Mouse (Mus musculus) liver, embryonic 14.5 days (tissue): ENCODE measurements at regions not wholly inside any gene's neighbourhood (a gene's known extent, or its start where the extent isn't known, plus 50 kb on each side); places are given as distances from the start of the nearest gene placed in this dataset.

Experiments used
- ATAC-seq: fragments of 200-750 bp; cut with Nextera tagmentation; 2 replicates; pipeline ENCODE4 v1.8.0; 2017; ENCODE audit warnings: moderate number of reproducible peaks, mild to moderate bottlenecking, moderate library complexity; ENCODE audit not compliant: insufficient read depth
- DNase-seq, 3 experiments: peaks; one replicate each; pipeline ENCODE4 v3.0.0-alpha.2; 2012 to 2013; ENCODE audit warnings: low read depth in 3 of 3, low spot score in 3 of 3
- H3K27ac ChIP-seq: fragments of 300-500 bp; sonication (generic); 2 replicates; pipeline ENCODE4 v1.5.1; 2014; ENCODE audit warnings: moderate library complexity, mild to moderate bottlenecking, control low read depth, inconsistent platforms
- H3K27me3 ChIP-seq: fragments of 300-500 bp; sonication (generic); 2 replicates; pipeline ENCODE4 v1.6.1; 2014; ENCODE audit warnings: mild to moderate bottlenecking, low read length, moderate library complexity; ENCODE audit not compliant: control insufficient read depth, insufficient read depth
- H3K36me3 ChIP-seq: fragments of 300-500 bp; sonication (generic); replicated peaks from 2 replicates; pipeline ENCODE4 v1.6.1; 2014; ENCODE audit warnings: low read depth; ENCODE audit not compliant: control insufficient read depth, insufficient read depth
- H3K4me1 ChIP-seq, 2 experiments: fragments of 200-500 bp in 1 of 2; fragments of 300-500 bp in 1 of 2; sonication (generic) in 1 of 2; replicated peaks; 2 replicates each; pipeline ENCODE4 v1.6.1; 2012 to 2014; ENCODE audit warnings: antibody characterized with exemption in 1 of 2, inconsistent platforms in 1 of 2, low read length in 1 of 2; ENCODE audit not compliant: control insufficient read depth in 2 of 2, insufficient read depth in 2 of 2
- H3K4me2 ChIP-seq: fragments of 300-500 bp; sonication (generic); 2 replicates; pipeline ENCODE4 v1.6.1; 2014; ENCODE audit warnings: low read depth, mild to moderate bottlenecking, control low read depth, moderate library complexity
- H3K4me3 ChIP-seq, 2 experiments: fragments of 200-500 bp in 1 of 2; fragments of 300-500 bp in 1 of 2; sonication (generic) in 1 of 2; 2 replicates each; pipeline ENCODE4 v1.5.1; 2012 to 2014; ENCODE audit warnings: low read depth in 2 of 2, low read length in 2 of 2, mild to moderate bottlenecking in 2 of 2, control low read depth in 1 of 2, inconsistent platforms in 1 of 2, moderate library complexity in 1 of 2; ENCODE audit not compliant: insufficient read depth in 1 of 2
- H3K9ac ChIP-seq: fragments of 300-500 bp; sonication (generic); replicated peaks from 2 replicates; pipeline ENCODE4 v1.6.1; 2014; ENCODE audit warnings: mild to moderate bottlenecking, control low read depth, moderate library complexity
- H3K9me3 ChIP-seq: fragments of 300-500 bp; sonication (generic); 2 replicates; pipeline ENCODE4 v1.6.1; 2016; ENCODE audit warnings: low read length, mixed read lengths; ENCODE audit not compliant: control insufficient read depth
- CTCF ChIP-seq: IDR thresholded peaks from 2 replicates; pipeline ENCODE4 v1.5.1; 2016; ENCODE audit warnings: antibody characterized with exemption, low read depth, control low read depth
- EP300 ChIP-seq: IDR thresholded peaks from 2 replicates; pipeline ENCODE4 v1.6.1; 2016; ENCODE audit warnings: antibody characterized with exemption, low read depth
- WGBS: fragments of 180-500 bp; shearing (Covaris S2); extraction: QIAGEN DNeasy Blood & Tissue Kit; methylation state at CpG from one replicate; pipeline ENCODE4 v1.1.7; 2014; ENCODE audit not compliant: insufficient replicate concordance; 5-methylcytosine and 5-hydroxymethylcytosine counted together

GRCm38 (mm10) chr2:43437251-43437650 lies 117.9 kb upstream of the Kynu start:
- no peaks in the 10 kb centered on the region for H3K27me3 ChIP-seq
- no peak overlapping the region for H3K4me2 ChIP-seq
- no peak for TF ChIP-seq EP300
- TF ChIP-seq CTCF, result no peak
- WGBS, result 39% methylated on average over 3 of the region's 3 CpGs
- ATAC-seq, result no peak
- H3K9ac ChIP-seq, result no peak overlapping the region
- DNase-seq, result no peak
- no peaks in the 10 kb centered on the region for H3K9me3 ChIP-seq
- H3K27ac ChIP-seq, result no peak overlapping the region
- no peaks in the 10 kb centered on the region for H3K36me3 ChIP-seq
- H3K4me1 ChIP-seq, result no peaks in the 10 kb centered on the region
- H3K4me3 ChIP-seq, result no peak overlapping the region

DNA sequence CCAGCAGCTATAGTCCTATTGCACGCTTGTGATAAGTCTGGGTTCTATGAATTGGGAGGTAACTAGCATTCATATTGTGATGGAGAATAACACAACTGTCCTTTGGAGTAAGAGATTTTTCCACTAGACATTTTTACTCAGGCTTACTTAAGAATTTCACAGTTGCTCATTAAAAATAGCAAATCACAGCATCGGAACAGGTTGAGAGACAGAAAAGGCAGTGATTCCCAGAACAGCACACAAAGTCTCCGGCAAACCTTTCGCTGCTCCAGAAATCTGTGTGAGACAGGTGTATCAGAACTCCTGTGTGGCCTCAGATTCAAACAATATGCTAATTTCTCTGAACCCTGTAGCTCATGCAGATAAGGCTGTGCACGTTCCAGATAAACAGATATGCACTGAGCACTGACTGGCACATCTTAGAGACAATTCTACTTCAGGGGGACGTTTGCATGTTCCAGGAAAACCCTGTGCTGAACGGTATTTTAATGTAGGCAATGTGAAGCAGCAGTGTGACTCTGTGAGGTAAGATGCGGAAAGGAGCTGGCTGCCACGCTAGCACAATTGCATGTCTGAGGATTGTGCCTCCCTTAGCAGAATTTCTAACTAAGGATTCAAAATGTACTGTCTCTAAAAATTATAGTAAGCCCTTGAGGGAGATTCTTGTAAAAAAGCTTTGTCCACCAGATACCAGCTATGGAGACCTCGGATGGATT lies 99.8 kb upstream of the Kynu start:
- ATAC-seq, result no peak
- no peak for TF ChIP-seq EP300
- TF ChIP-seq CTCF, result no peak
- no peak overlapping the region for H3K27ac ChIP-seq

DNA sequence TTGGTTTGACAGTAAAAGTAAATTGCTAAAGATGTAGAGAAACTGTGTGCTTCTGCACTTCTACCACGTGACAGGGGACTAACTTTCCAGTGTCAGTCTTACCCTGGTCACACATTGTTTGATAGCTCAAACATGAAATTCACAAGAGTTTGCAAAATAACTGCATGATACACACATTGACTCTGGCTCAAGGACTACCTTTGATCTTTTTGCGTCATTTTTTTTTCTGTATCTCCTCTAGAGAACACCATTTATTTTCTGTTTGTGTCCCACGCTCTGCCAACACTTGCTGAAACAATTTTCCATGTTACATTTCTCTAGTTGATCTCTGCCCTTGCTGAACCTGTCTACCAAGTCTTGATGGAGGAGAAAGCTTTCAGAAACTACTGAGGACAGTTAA lies 86.0 kb upstream of the Kynu start:
- 43% methylated on average over 3 of the region's 3 CpGs for WGBS
- ATAC-seq (no peak), DNase-seq (no peak)
- Histone ChIP-seq H3K9me3 (no peaks in the 10 kb centered on the region), H3K9ac (no peak overlapping the region), H3K27ac (no peak overlapping the region), H3K4me2 (no peak overlapping the region), H3K4me3 (no peak overlapping the region), H3K36me3 (no peaks in the 10 kb centered on the region), H3K4me1 (no peaks in the 10 kb centered on the region), H3K27me3 (no peaks in the 10 kb centered on the region)
- TF ChIP-seq CTCF (no peak), EP300 (no peak)

More for the DNA sequence above, 99.8 kb upstream of the Kynu start:
- WGBS, result 66% methylated on average over 10 of the region's 10 CpGs
- Histone ChIP-seq H3K4me3 (no peak overlapping the region), H3K27me3 (no peaks in the 10 kb centered on the region), H3K9me3 (no peaks in the 10 kb centered on the region), H3K9ac (no peak overlapping the region), H3K36me3 (no peaks in the 10 kb centered on the region), H3K4me2 (no peak overlapping the region), H3K4me1 (no peaks in the 10 kb centered on the region)
- no peak for DNase-seq

DNA sequence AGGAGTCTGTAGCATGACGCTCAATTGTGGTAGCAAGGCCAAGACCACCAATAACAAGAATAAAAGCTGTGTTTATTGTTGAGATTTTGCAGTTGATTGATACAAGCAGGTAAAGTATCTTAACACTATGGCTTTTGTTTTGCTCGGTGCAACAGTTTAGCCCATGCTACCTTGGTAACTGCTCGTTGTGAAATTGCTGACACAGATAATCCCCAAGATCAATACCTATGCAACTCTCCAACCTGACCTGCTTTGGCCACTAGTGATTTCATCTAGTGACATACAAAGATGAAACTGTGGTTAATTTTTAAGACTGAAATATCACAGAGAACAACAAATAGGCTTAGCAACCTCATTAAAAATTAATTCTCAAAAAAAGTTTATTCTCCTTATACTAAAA lies 85.2 kb upstream of the Kynu start:
- no peak overlapping the region for H3K9ac ChIP-seq
- no peak overlapping the region for H3K4me2 ChIP-seq
- H3K4me1 ChIP-seq, result no peaks in the 10 kb centered on the region
- no peaks in the 10 kb centered on the region for H3K36me3 ChIP-seq
- DNase-seq (no peak), ATAC-seq (no peak)
- no peaks in the 10 kb centered on the region for H3K27me3 ChIP-seq
- no peaks in the 10 kb centered on the region for H3K9me3 ChIP-seq
- H3K27ac ChIP-seq, result no peak overlapping the region
- 49% methylated on average over 3 of the region's 3 CpGs for WGBS
- TF ChIP-seq CTCF (no peak), EP300 (no peak)
- H3K4me3 ChIP-seq, result no peak overlapping the region

DNA sequence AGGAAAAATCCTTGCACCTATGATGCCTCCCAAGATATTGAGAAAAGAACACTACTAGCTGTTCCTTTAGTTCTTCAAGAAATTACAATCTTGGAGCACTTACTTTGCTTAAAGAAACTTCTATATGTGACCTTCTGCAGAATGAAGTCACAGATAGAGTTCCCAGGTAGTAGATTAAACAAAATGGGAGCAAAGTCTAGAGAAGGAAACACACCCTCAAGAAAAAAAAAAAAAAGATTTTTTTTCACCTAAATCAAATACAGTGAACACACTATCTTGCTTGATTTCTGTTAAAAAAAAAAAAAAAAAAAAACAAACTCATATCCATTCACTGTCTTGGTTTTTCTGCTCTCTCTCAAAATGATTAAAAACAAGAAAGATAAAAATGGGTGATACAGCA lies 76.6 kb upstream of the Kynu start:
- Histone ChIP-seq H3K27me3 (no peaks in the 10 kb centered on the region), H3K4me3 (no peak overlapping the region), H3K9me3 (no peaks in the 10 kb centered on the region), H3K36me3 (no peaks in the 10 kb centered on the region), H3K4me1 (no peaks in the 10 kb centered on the region), H3K27ac (no peak overlapping the region), H3K9ac (no peak overlapping the region), H3K4me2 (no peak overlapping the region)
- DNase-seq (no peak), ATAC-seq (no peak)
- TF ChIP-seq EP300 (no peak), CTCF (no peak)
